Mouse (Mus musculus) embryonic fibroblast, embryonic 13.5 days (primary cell): ENCODE data around the gene Olfr771.
"Not testable (repeated sequence)": the region's sequence is repeated elsewhere in the genome, so short reads cannot be mapped to it uniquely, and the experiment has no call there.

Experiments used
- CTCF ChIP-seq: IDR thresholded peaks from 2 replicates; pipeline ENCODE4 v1.5.1; 2011; ENCODE audit warnings: mild to moderate bottlenecking, control low read depth, low read length, moderate library complexity, borderline replicate concordance; ENCODE audit not compliant: insufficient read depth
- POLR2A ChIP-seq: IDR thresholded peaks from 2 replicates; pipeline ENCODE4 v1.6.1; 2011; ENCODE audit warnings: low read depth, mild to moderate bottlenecking, control low read depth, low read length, moderate library complexity

DNA sequence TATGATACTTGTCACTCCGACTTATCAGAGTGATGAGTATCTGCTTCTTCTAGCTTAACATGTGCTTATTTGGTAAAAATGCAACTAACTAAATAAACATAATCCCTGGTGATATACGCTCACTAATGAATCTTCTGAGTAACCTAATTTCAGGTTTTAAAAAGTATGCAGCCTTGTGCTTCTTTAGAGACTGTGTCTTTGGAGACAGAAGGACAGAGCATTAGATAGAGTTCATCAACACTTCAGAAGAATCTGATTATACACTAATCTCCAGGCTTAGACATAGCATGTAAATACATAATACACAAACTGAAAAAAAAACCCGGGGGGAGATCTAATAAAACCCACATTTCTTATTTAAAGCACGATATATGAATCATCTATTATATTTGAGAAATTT, 13.3 kb upstream of the Olfr771 start, which contains the start of gene Olfr772:
- TF ChIP-seq CTCF, POLR2A: not testable (repeated sequence)
